Mouse (Mus musculus): Measurements from ENCODE around the gene Gm2696. TPM values are rescaled to one million over a fixed set of nuclear protein-coding genes. Genes with fewer than 3 reads are reported as not detected.

Gene Gm2696
- polyA plus RNA-seq, 1 experiment from 2014 or later, result not detected

GRCm38 (mm10) chr10:77852559-77852958 is 38.1 kb downstream of the Gm2696 start, which contains the start of gene Gm10318:
Gene Gm10318, plus strand, starts transcription at chr10:77852859.
- no peak within 1 kb of the TSS for H3K4me3 ChIP-seq (replicated peaks)
- H3K9ac ChIP-seq (replicated peaks), result no peak within 1 kb of the TSS
- no peaks in the 10 kb centered on the region for H3K36me3 ChIP-seq
- peaks cover 5% of the 10 kb centered on the region; the same call in 1 of the 2 replicates for H3K4me1 ChIP-seq (replicated peaks)
- no peak within 1 kb of the TSS for H3K4me2 ChIP-seq (replicated peaks)
- no peaks in the 10 kb centered on the region for H3K27me3 ChIP-seq
- no peak within 1 kb of the TSS for H3K27ac ChIP-seq
- 72% methylated on average over 9 of the region's 9 CpGs for WGBS
- no peak for ATAC-seq
- 0 out of 2 replicates have a peak, but pooled peaks cover 4% of the 10 kb centered on the region for H3K9me3 ChIP-seq

DNA sequence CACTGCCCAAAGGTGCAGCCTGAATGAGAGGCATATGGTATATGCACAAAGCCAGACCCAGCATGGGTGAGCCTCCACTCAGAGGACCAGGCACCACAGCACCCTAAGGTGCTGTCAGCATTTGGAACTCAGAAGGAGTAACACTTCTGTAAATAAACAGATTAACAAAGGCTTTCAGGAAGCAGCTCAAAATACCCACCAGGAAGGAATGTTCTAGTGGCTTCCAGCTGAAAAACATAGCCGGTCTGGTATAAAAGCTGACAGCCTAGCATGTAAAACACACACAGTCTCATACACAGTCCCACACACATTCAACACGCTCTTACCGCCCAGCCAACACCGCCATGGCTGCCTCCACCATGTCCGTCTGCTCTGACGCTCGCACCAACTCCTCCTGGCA is 47.2 kb downstream of the Gm2696 start, which contains the start of gene Gm3285:
TSS of gene Gm3285 (plus strand) at position 301 of the 400 bp plus-strand sequence.
- ATAC-seq, result no peak
- no peaks in the 10 kb centered on the region for H3K9me3 ChIP-seq
- no peak within 1 kb of the TSS for H3K4me3 ChIP-seq (replicated peaks)
- no peaks in the 10 kb centered on the region for H3K27me3 ChIP-seq
- no peaks in the 10 kb centered on the region for H3K36me3 ChIP-seq
- H3K9ac ChIP-seq (replicated peaks), result no peak within 1 kb of the TSS
- H3K4me1 ChIP-seq (replicated peaks), result 0 out of 2 replicates have a peak, but pooled peaks cover 5% of the 10 kb centered on the region
- H3K4me2 ChIP-seq (replicated peaks), result no peak within 1 kb of the TSS
- H3K27ac ChIP-seq, result no peak within 1 kb of the TSS
- WGBS, result 50% methylated on average over 7 of the region's 7 CpGs

DNA sequence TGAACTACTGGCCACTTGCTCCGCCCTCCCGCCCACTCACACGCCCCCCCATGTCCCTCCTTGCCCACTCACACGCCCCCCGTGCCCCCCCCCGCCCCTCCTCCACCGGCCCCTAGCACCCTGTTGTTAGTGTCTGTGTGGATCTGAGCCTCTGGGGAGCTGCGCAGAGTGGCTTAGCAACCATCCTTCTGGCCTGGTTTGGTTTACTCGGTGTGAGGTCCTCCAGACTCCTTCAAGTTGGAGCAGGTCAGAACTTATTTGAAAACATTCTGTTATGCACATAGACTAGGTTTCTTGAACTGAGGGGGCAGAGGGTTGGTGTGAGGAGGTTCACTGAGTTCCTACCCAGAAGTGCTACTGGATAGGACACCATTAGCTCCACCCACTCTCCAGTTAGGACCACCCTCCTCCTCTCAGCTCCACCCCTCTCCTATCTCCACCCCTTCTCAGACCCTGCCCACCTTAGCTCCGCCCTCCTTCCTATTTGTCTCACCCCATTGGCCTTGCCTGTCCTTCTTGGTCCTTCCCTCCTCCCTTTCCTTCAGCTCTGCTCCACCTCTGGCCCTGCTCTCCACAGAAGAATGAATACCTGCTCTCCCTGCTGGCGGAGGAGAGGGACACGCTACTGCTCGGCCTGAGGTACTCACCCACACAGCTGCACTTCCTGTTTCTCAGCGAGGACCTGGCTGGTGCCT is 49.7 kb downstream of the Gm2696 start:
- H3K4me2 ChIP-seq (replicated peaks), result peak overlapping the region; percentile 36
- ATAC-seq, result peak; percentile 70
- 0 out of 2 replicates have a peak, but pooled peaks cover 5% of the 10 kb centered on the region for H3K4me1 ChIP-seq (replicated peaks)
- no peaks in the 10 kb centered on the region for H3K36me3 ChIP-seq
- no peak overlapping the region for H3K27ac ChIP-seq
- 47% methylated on average over 14 of the region's 14 CpGs for WGBS
- H3K4me3 ChIP-seq (replicated peaks), result peak overlapping the region; percentile 7; the same call in 1 of the 2 replicates
- H3K27me3 ChIP-seq, result no peaks in the 10 kb centered on the region
- no peaks in the 10 kb centered on the region for H3K9me3 ChIP-seq
- H3K9ac ChIP-seq (replicated peaks), result no peak overlapping the region

DNA sequence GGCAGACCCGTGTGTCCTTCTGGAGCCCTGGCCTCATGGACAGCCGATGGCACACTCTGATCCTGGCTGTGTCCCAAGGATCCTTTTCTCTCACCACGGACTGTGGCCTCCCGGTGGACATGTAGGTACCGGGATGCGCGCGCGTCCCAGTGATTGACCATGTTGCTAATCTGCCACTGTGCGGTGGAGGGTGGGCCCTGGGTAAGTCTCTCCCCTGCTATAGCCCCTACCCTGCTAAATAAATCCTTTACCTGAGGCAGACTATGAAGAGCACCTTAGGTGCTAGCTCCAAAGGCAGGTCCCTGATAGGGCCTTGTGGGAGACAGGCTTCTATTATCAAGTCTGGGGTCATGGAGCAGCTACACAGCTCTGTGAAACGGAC is 50.3 kb downstream of the Gm2696 start:
- no peaks in the 10 kb centered on the region for H3K9me3 ChIP-seq
- peak overlapping the region; percentile 7; the same call in 1 of the 2 replicates for H3K4me3 ChIP-seq (replicated peaks)
- peak overlapping the region; percentile 36 for H3K4me2 ChIP-seq (replicated peaks)
- WGBS, result 37% methylated on average over 11 of the region's 11 CpGs
- H3K27ac ChIP-seq, result no peak overlapping the region
- peak; percentile 48; the same call in 1 of the 2 replicates for ATAC-seq
- H3K4me1 ChIP-seq (replicated peaks), result 0 out of 2 replicates have a peak, but pooled peaks cover 5% of the 10 kb centered on the region
- no peaks in the 10 kb centered on the region for H3K27me3 ChIP-seq
- no peaks in the 10 kb centered on the region for H3K36me3 ChIP-seq
- no peak overlapping the region for H3K9ac ChIP-seq (replicated peaks)

GRCm38 (mm10) chr10:77867546-77867945 is 53.1 kb downstream of the Gm2696 start:
- ATAC-seq, result no peak
- no peak overlapping the region for H3K4me2 ChIP-seq (replicated peaks)
- H3K27me3 ChIP-seq, result no peaks in the 10 kb centered on the region
- no peaks in the 10 kb centered on the region for H3K36me3 ChIP-seq
- H3K9me3 ChIP-seq, result no peaks in the 10 kb centered on the region; the same call in 1 of the 2 replicates
- H3K4me1 ChIP-seq (replicated peaks), result 0 out of 2 replicates have a peak, but pooled peaks cover 5% of the 10 kb centered on the region
- H3K4me3 ChIP-seq (replicated peaks), result no peak overlapping the region
- H3K9ac ChIP-seq (replicated peaks), result no peak overlapping the region
- WGBS, result 60% methylated on average over 1 of the region's 1 CpGs
- H3K27ac ChIP-seq, result no peak overlapping the region

DNA sequence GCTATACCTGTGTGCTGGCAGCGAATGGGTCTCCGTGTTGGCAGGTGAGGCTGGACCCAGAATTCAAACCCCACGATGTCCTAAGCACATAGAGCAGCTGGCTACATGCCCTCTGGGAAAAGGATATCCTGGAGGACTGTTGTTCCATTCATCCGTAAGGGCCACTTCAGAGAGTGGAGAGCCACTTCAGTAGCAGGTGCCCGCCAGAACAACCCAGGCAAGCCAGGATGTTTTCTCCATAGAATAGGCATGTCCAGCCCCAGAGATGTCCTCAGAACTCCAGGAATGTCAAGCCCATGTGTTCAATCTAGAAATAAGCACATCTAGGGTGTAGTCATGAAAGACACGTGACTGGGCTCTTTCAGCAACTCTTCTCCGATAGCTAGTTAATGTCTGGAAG is 55.2 kb downstream of the Gm2696 start:
- Histone ChIP-seq H3K27me3 (no peaks in the 10 kb centered on the region), H3K9ac (replicated peaks) (no peak overlapping the region), H3K9me3 (no peaks in the 10 kb centered on the region; the same call in 1 of the 2 replicates), H3K4me3 (replicated peaks) (no peak overlapping the region), H3K4me1 (replicated peaks) (no peaks in the 10 kb centered on the region), H3K4me2 (replicated peaks) (no peak overlapping the region), H3K36me3 (no peaks in the 10 kb centered on the region), H3K27ac (no peak overlapping the region)
- ATAC-seq, result no peak
- WGBS, result 84% methylated on average over 7 of the region's 7 CpGs

GRCm38 (mm10) chr10:77878985-77879384 is 64.5 kb downstream of the Gm2696 start:
- H3K9ac ChIP-seq (replicated peaks), result no peak overlapping the region
- H3K4me2 ChIP-seq (replicated peaks), result no peak overlapping the region
- no peak for ATAC-seq
- H3K36me3 ChIP-seq, result no peaks in the 10 kb centered on the region
- H3K4me1 ChIP-seq (replicated peaks), result no peaks in the 10 kb centered on the region
- H3K9me3 ChIP-seq, result no peaks in the 10 kb centered on the region
- no peaks in the 10 kb centered on the region for H3K27me3 ChIP-seq
- H3K27ac ChIP-seq, result no peak overlapping the region
- WGBS, result 69% methylated on average over 6 of the region's 6 CpGs
- no peak overlapping the region for H3K4me3 ChIP-seq (replicated peaks)

GRCm38 (mm10) chr10:77880305-77880704 is 65.8 kb downstream of the Gm2696 start:
- H3K4me3 ChIP-seq (replicated peaks), result no peak overlapping the region
- no peaks in the 10 kb centered on the region for H3K9me3 ChIP-seq
- no peaks in the 10 kb centered on the region for H3K27me3 ChIP-seq
- H3K4me1 ChIP-seq (replicated peaks), result no peaks in the 10 kb centered on the region
- H3K4me2 ChIP-seq (replicated peaks), result no peak overlapping the region
- no peak for ATAC-seq
- no peaks in the 10 kb centered on the region for H3K36me3 ChIP-seq
- H3K27ac ChIP-seq, result no peak overlapping the region
- 88% methylated on average over 3 of the region's 3 CpGs for WGBS
- no peak overlapping the region for H3K9ac ChIP-seq (replicated peaks)

DNA sequence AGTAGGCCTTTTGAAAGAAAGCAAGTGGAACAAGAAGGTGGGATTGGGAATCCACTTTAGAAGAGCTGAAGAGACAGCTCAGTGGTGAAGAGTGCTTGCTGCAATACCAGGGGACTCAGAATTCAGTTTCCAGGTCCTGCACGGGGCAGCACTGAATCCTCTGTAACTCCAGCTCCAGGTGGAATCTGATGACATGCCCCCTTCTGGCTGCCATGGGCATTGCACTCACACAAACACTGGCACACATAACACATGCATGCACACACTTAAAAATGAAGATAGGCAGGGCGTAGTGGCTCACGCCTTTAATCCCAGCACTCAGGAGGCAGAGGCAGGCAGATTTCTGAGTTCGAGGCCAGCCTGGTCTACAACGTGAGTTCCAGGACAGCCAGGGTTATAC is 68.1 kb downstream of the Gm2696 start:
- ATAC-seq, result no peak
- no peaks in the 10 kb centered on the region for H3K4me1 ChIP-seq (replicated peaks)
- no peak overlapping the region for H3K4me3 ChIP-seq (replicated peaks)
- 87% methylated on average over 5 of the region's 5 CpGs for WGBS
- H3K36me3 ChIP-seq, result no peaks in the 10 kb centered on the region
- no peaks in the 10 kb centered on the region for H3K27me3 ChIP-seq
- no peak overlapping the region for H3K4me2 ChIP-seq (replicated peaks)
- no peak overlapping the region for H3K27ac ChIP-seq
- H3K9ac ChIP-seq (replicated peaks), result no peak overlapping the region
- no peaks in the 10 kb centered on the region for H3K9me3 ChIP-seq

Other genes starting within 250 kb of the Gm2696 start
- 57.5 and 59.0 TPM in 2 replicates for gene Pttg1ip, start 233.0 kb upstream of the Gm2696 start, polyA plus RNA-seq (2015; fragmentation: Nextera tagmentation; extraction: Ambion mirVana)
- gene Sumo3, start 208.6 kb upstream of the Gm2696 start, polyA plus RNA-seq (2015; fragmentation: Nextera tagmentation; extraction: Ambion mirVana), result 302 and 320 TPM in 2 replicates
- gene Gm49325, start 208.5 kb upstream of the Gm2696 start, polyA plus RNA-seq (2015; fragmentation: Nextera tagmentation; extraction: Ambion mirVana), result 2.5 TPM in 1 of 2 replicates, not detected in the other
- 89.8 and 95.5 TPM in 2 replicates for gene Ube2g2, start 192.4 kb upstream of the Gm2696 start, polyA plus RNA-seq (2015; fragmentation: Nextera tagmentation; extraction: Ambion mirVana)
- 0.67 and 1.2 TPM in 2 replicates for gene Tspear, start 128.1 kb upstream of the Gm2696 start, polyA plus RNA-seq (2015; fragmentation: Nextera tagmentation; extraction: Ambion mirVana)
- gene Gm19402, start 123.9 kb upstream of the Gm2696 start, polyA plus RNA-seq (2015; fragmentation: Nextera tagmentation; extraction: Ambion mirVana), result not detected in 2 replicates
- gene Gm9508, start 117.4 kb upstream of the Gm2696 start, polyA plus RNA-seq (2015; fragmentation: Nextera tagmentation; extraction: Ambion mirVana), result not detected in 2 replicates
- not detected in 2 replicates for gene Gm10272, start 108.1 kb upstream of the Gm2696 start, polyA plus RNA-seq (2015; fragmentation: Nextera tagmentation; extraction: Ambion mirVana)
- not detected in 2 replicates for gene Gm10024, start 103.2 kb upstream of the Gm2696 start, polyA plus RNA-seq (2015; fragmentation: Nextera tagmentation; extraction: Ambion mirVana)
- gene Gm10142, start 98.9 kb upstream of the Gm2696 start, polyA plus RNA-seq (2015; fragmentation: Nextera tagmentation; extraction: Ambion mirVana), result not detected in 2 replicates
- not detected in 2 replicates for gene Krtap12-1, start 94.1 kb upstream of the Gm2696 start, polyA plus RNA-seq (2015; fragmentation: Nextera tagmentation; extraction: Ambion mirVana)
- not detected in 2 replicates for gene Gm10100, start 88.2 kb upstream of the Gm2696 start, polyA plus RNA-seq (2015; fragmentation: Nextera tagmentation; extraction: Ambion mirVana)
- not detected in 2 replicates for gene Gm18596, start 72.0 kb upstream of the Gm2696 start, polyA plus RNA-seq (2015; fragmentation: Nextera tagmentation; extraction: Ambion mirVana)
- not detected in 2 replicates for gene Gm9736, start 63.3 kb upstream of the Gm2696 start, polyA plus RNA-seq (2015; fragmentation: Nextera tagmentation; extraction: Ambion mirVana)
- not detected in 2 replicates for gene Gm3233, start 55.0 kb upstream of the Gm2696 start, polyA plus RNA-seq (2015; fragmentation: Nextera tagmentation; extraction: Ambion mirVana)
- gene Gm3238, start 43.4 kb upstream of the Gm2696 start, polyA plus RNA-seq (2015; fragmentation: Nextera tagmentation; extraction: Ambion mirVana), result not detected in 2 replicates
- not detected in 2 replicates for gene Gm7138, start 37.7 kb upstream of the Gm2696 start, polyA plus RNA-seq (2015; fragmentation: Nextera tagmentation; extraction: Ambion mirVana)
- not detected in 2 replicates for gene Gm3250, start 32.1 kb upstream of the Gm2696 start, polyA plus RNA-seq (2015; fragmentation: Nextera tagmentation; extraction: Ambion mirVana)
- gene Gm7137, start 26.5 kb upstream of the Gm2696 start, polyA plus RNA-seq (2015; fragmentation: Nextera tagmentation; extraction: Ambion mirVana), result not detected in 2 replicates
- not detected in 2 replicates for gene Gm9639, start 19.6 kb upstream of the Gm2696 start, polyA plus RNA-seq (2015; fragmentation: Nextera tagmentation; extraction: Ambion mirVana)
- not detected in 2 replicates for gene Gm19668, start 15.5 kb upstream of the Gm2696 start, polyA plus RNA-seq (2015; fragmentation: Nextera tagmentation; extraction: Ambion mirVana)
- not detected in 2 replicates for gene Gm9507, start 2.8 kb upstream of the Gm2696 start, polyA plus RNA-seq (2015; fragmentation: Nextera tagmentation; extraction: Ambion mirVana)
- not detected in 2 replicates for gene Krtap10-4, start 12.4 kb downstream of the Gm2696 start, polyA plus RNA-seq (2015; fragmentation: Nextera tagmentation; extraction: Ambion mirVana)
- gene Krtap10-10, start 21.3 kb downstream of the Gm2696 start, polyA plus RNA-seq (2015; fragmentation: Nextera tagmentation; extraction: Ambion mirVana), result not detected in 2 replicates
- gene Gm36176, start 32.1 kb downstream of the Gm2696 start, polyA plus RNA-seq (2015; fragmentation: Nextera tagmentation; extraction: Ambion mirVana), result not detected in 2 replicates
- not detected in 2 replicates for gene Gm10318, start 38.2 kb downstream of the Gm2696 start, polyA plus RNA-seq (2015; fragmentation: Nextera tagmentation; extraction: Ambion mirVana)
- not detected in 2 replicates for gene Gm3285, start 47.3 kb downstream of the Gm2696 start, polyA plus RNA-seq (2015; fragmentation: Nextera tagmentation; extraction: Ambion mirVana)
- gene Lrrc3, start 87.9 kb downstream of the Gm2696 start, polyA plus RNA-seq (2015; fragmentation: Nextera tagmentation; extraction: Ambion mirVana), result 9.8 and 10.3 TPM in 2 replicates
- gene Trpm2, start 155.9 kb downstream of the Gm2696 start, polyA plus RNA-seq (2015; fragmentation: Nextera tagmentation; extraction: Ambion mirVana), result 2.7 and 3.3 TPM in 2 replicates
- gene 1810043G02Rik, start 163.8 kb downstream of the Gm2696 start, polyA plus RNA-seq (2015; fragmentation: Nextera tagmentation; extraction: Ambion mirVana), result 32.4 and 36.8 TPM in 2 replicates
- 96.9 and 106 TPM in 2 replicates for gene Pfkl, start 195.4 kb downstream of the Gm2696 start, polyA plus RNA-seq (2015; fragmentation: Nextera tagmentation; extraction: Ambion mirVana)
- gene Dnmt3l, start 227.3 kb downstream of the Gm2696 start, polyA plus RNA-seq (2015; fragmentation: Nextera tagmentation; extraction: Ambion mirVana), result not detected in 2 replicates
- gene Aire, start 228.9 kb downstream of the Gm2696 start, polyA plus RNA-seq (2015; fragmentation: Nextera tagmentation; extraction: Ambion mirVana), result 0.10 and 0.24 TPM in 2 replicates